Comparison of ENCODE assay signal across 8 mouse cellular contexts in genomic region chr17:88530667-88531066, GRCm38 (mm10). TPM values are rescaled to one million over a fixed set of nuclear protein-coding genes. Genes with fewer than 3 reads are reported as not detected.
DNase-seq lines count a peak whose midpoint lies in the region; ATAC-seq and TF ChIP-seq lines count a peak whose summit lies in the region.

No protein-coding gene starts in this region.

- H3K27me3 ChIP-seq in thymus, adult 2 months (ENCODE audit: control insufficient read depth, insufficient read depth, low read length), result no peaks in the 10 kb centered on the region
- 0 out of 2 replicates have a peak, but pooled peaks cover 2% of the 10 kb centered on the region for H3K27me3 ChIP-seq in liver, embryonic 12.5 days (replicated peaks)
- no peaks in the 10 kb centered on the region for H3K27me3 ChIP-seq in stomach, postnatal 0 days (ENCODE audit: control insufficient read depth, insufficient read depth, low read length)

- peak overlapping the region; percentile 84 for H3K9ac ChIP-seq in liver, embryonic 12.5 days
- peak overlapping the region; percentile 74 for H3K9ac ChIP-seq in stomach, postnatal 0 days (ENCODE audit: low read length)

- no peaks in the 10 kb centered on the region for H3K36me3 ChIP-seq in thymus, adult 2 months (ENCODE audit: control insufficient read depth, insufficient read depth, low read length)
- no peaks in the 10 kb centered on the region for H3K36me3 ChIP-seq in liver, embryonic 12.5 days
- H3K36me3 ChIP-seq in stomach, postnatal 0 days (ENCODE audit: control insufficient read depth, insufficient read depth, low read length), result no peaks in the 10 kb centered on the region

- TF ChIP-seq POLR2A in thymus, adult 2 months (IDR thresholded peaks at IDR 0.05; ENCODE audit: control insufficient read depth, extremely low read depth, insufficient read depth, low read length, poor library complexity), result no peak

- H3K9me3 ChIP-seq in liver, embryonic 12.5 days (replicated peaks), result no peaks in the 10 kb centered on the region
- H3K9me3 ChIP-seq in stomach, postnatal 0 days (ENCODE audit: control insufficient read depth, low read length), result no peaks in the 10 kb centered on the region

- H3K27ac ChIP-seq in thymus, adult 2 months (ENCODE audit: control insufficient read depth, insufficient read depth, low read length), result peak overlapping the region; percentile 3; the same call in 1 of the 2 replicates
- no peak overlapping the region for H3K27ac ChIP-seq in liver, embryonic 12.5 days
- H3K27ac ChIP-seq in stomach, postnatal 0 days (replicated peaks), result peak overlapping the region; percentile 76

- no peak for TF ChIP-seq CTCF in thymus, adult 2 months (IDR thresholded peaks at IDR 0.05; ENCODE audit: borderline replicate concordance, control insufficient read depth, extremely low read depth, insufficient read depth, low read length, poor library complexity)
- TF ChIP-seq CTCF in stomach, postnatal 0 days (IDR thresholded peaks at IDR 0.05; ENCODE audit: low read depth), result no peak

- WGBS in thymus, adult 2 months, result 14% methylated on average over 11 of the region's 11 CpGs
- WGBS in liver, embryonic 12.5 days (ENCODE audit: insufficient replicate concordance), result 12% methylated on average over 11 of the region's 11 CpGs
- 7% methylated on average over 11 of the region's 11 CpGs for WGBS in stomach, postnatal 0 days

- H3K4me2 ChIP-seq in liver, embryonic 12.5 days, result peak overlapping the region; percentile 95
- H3K4me2 ChIP-seq in stomach, postnatal 0 days (replicated peaks; ENCODE audit: low read depth), result peak overlapping the region; percentile 79

- no peak for TF ChIP-seq EP300 in stomach, postnatal 0 days (optimal IDR thresholded peaks at IDR 0.05)

- no peak for ATAC-seq in CD4-positive, CD25-positive, alpha-beta regulatory T cell, adult 4 months
- no peak for ATAC-seq in liver, embryonic 12.5 days
- ATAC-seq in stomach, postnatal 0 days (ENCODE audit: low FRiP score, low TSS enrichment), result no peak

- DNase-seq in CD4-positive, CD25-positive, alpha-beta regulatory T cell, adult 2 months (ENCODE audit: low read depth, low spot score), result peak; percentile 20
- DNase-seq in thymus, adult 2 months, result no peak
- no peak for DNase-seq in thymus, postnatal 0 days (ENCODE audit: low spot score)
- no peak for DNase-seq in stomach, postnatal 0 days (ENCODE audit: low spot score)
- no peak for DNase-seq in right cerebral cortex, postnatal 25 days
- DNase-seq in spleen, adult 12 weeks (ENCODE audit: low spot score), result no peak

- H3K4me3 ChIP-seq in thymus, adult 2 months (ENCODE audit: control insufficient read depth, insufficient read depth, low read length), result peak overlapping the region; percentile 90
- H3K4me3 ChIP-seq in liver, embryonic 12.5 days, result peak overlapping the region; percentile 85
- peak overlapping the region; percentile 79 for H3K4me3 ChIP-seq in stomach, postnatal 0 days (ENCODE audit: low read depth, low read length)

- H3K4me1 ChIP-seq in thymus, adult 2 months (replicated peaks; ENCODE audit: control insufficient read depth, insufficient read depth, low read length), result peaks cover 7% of the 10 kb centered on the region
- H3K4me1 ChIP-seq in liver, embryonic 12.5 days, result peaks cover 22% of the 10 kb centered on the region
- H3K4me1 ChIP-seq in stomach, postnatal 0 days (replicated peaks; ENCODE audit: control insufficient read depth, insufficient read depth), result no peaks in the 10 kb centered on the region

RNA-seq across cellular contexts. Expression of gene Ppp1r21, which starts 0.7 kb away (rescaled TPM):
- polyA plus RNA-seq in CD4-positive, CD25-positive, alpha-beta regulatory T cell, adult 4 months (2017; shearing (Covaris generic)), result 10 to 100 TPM; 26.4 to 39.4 TPM
- 40.9 and 43.9 TPM in 2 replicates for polyA plus RNA-seq in thymus, adult 2 months (2012; rRNA removed)
- polyA plus RNA-seq in thymus, postnatal 0 days (2015; fragmentation: Nextera tagmentation; extraction: Ambion mirVana), result 31.0 and 33.8 TPM in 2 replicates
- polyA plus RNA-seq in liver, embryonic 12.5 days (2016; fragmentation: Nextera tagmentation; extraction: Ambion mirVana), result 8.8 and 11.2 TPM in 2 replicates
- polyA plus RNA-seq in stomach, postnatal 0 days (2015; fragmentation: Nextera tagmentation; extraction: Ambion mirVana), result 10.4 and 11.1 TPM in 2 replicates
